Mouse (Mus musculus): Measurements from ENCODE around the gene Slamf9. TPM values are rescaled to one million over a fixed set of nuclear protein-coding genes. Genes with fewer than 3 reads are reported as not detected.

Slamf9 gene
- polyA plus RNA-seq, 1 experiment from 2014 or later: 0.32 TPM

- 89% methylated on average over 10 of the region's 10 CpGs for WGBS
- Histone ChIP-seq H3K27me3 (ENCODE audit: insufficient read depth, low read length) (no peaks in the 10 kb centered on the region), H3K4me3 (ENCODE audit: low read depth, low read length) (no peak overlapping the region), H3K9ac (no peak overlapping the region), H3K4me2 (no peak overlapping the region), H3K36me3 (ENCODE audit: insufficient read depth) (no peaks in the 10 kb centered on the region), H3K9me3 (ENCODE audit: low read depth, low read length) (no peaks in the 10 kb centered on the region), H3K27ac (ENCODE audit: low read depth) (no peak overlapping the region), H3K4me1 (ENCODE audit: insufficient read depth) (peaks cover 29% of the 10 kb centered on the region)
- DNase-seq: no peak
- no peak for TF ChIP-seq CTCF (IDR thresholded peaks at IDR 0.05; ENCODE audit: low read depth)
- no peak for ATAC-seq (ENCODE audit: insufficient read depth)
Observed at GRCm38 (mm10) chr1:172527431-172527830, 52.3 kb downstream of the Slamf9 start.

Other genes starting within 250 kb of the Slamf9 start
- not detected in 2 replicates for gene Atp1a4, start 216.9 kb upstream of the Slamf9 start, polyA plus RNA-seq (2014; fragmentation: Nextera tagmentation; extraction: Ambion mirVana)
- 38.6 and 47.8 TPM in 2 replicates for gene Igsf8, start 213.7 kb upstream of the Slamf9 start, polyA plus RNA-seq (2014; fragmentation: Nextera tagmentation; extraction: Ambion mirVana)
- 1.3 and 1.4 TPM in 2 replicates for gene Atp1a2, start 177.3 kb upstream of the Slamf9 start, polyA plus RNA-seq (2014; fragmentation: Nextera tagmentation; extraction: Ambion mirVana)
- 0.04 TPM in 1 of 2 replicates, not detected in the other for gene Kcnj9, start 146.0 kb upstream of the Slamf9 start, polyA plus RNA-seq (2014; fragmentation: Nextera tagmentation; extraction: Ambion mirVana)
- 0.18 and 0.24 TPM in 2 replicates for gene Kcnj10, start 134.1 kb upstream of the Slamf9 start, polyA plus RNA-seq (2014; fragmentation: Nextera tagmentation; extraction: Ambion mirVana)
- gene Pigm, start 98.8 kb upstream of the Slamf9 start, polyA plus RNA-seq (2014; fragmentation: Nextera tagmentation; extraction: Ambion mirVana): 9.0 and 9.9 TPM in 2 replicates
- gene Igsf9, start 6.4 kb downstream of the Slamf9 start, polyA plus RNA-seq (2014; fragmentation: Nextera tagmentation; extraction: Ambion mirVana): 23.5 and 26.0 TPM in 2 replicates
- gene Tagln2, start 24.7 kb downstream of the Slamf9 start, polyA plus RNA-seq (2014; fragmentation: Nextera tagmentation; extraction: Ambion mirVana): 395 and 407 TPM in 2 replicates
- 4.2 and 5.1 TPM in 2 replicates for gene Cfap45, start 45.4 kb downstream of the Slamf9 start, polyA plus RNA-seq (2014; fragmentation: Nextera tagmentation; extraction: Ambion mirVana)
- 0.24 TPM in 1 of 2 replicates, not detected in the other for gene Vsig8, start 80.6 kb downstream of the Slamf9 start, polyA plus RNA-seq (2014; fragmentation: Nextera tagmentation; extraction: Ambion mirVana)
- not detected in 2 replicates for gene Slamf8, start 115.2 kb downstream of the Slamf9 start, polyA plus RNA-seq (2014; fragmentation: Nextera tagmentation; extraction: Ambion mirVana)
- not detected in 2 replicates for gene Fcrl6, start 127.2 kb downstream of the Slamf9 start, polyA plus RNA-seq (2014; fragmentation: Nextera tagmentation; extraction: Ambion mirVana)
- gene Dusp23, start 157.6 kb downstream of the Slamf9 start, polyA plus RNA-seq (2014; fragmentation: Nextera tagmentation; extraction: Ambion mirVana): 10.2 and 10.7 TPM in 2 replicates
- not detected in 2 replicates for gene Crp, start 222.7 kb downstream of the Slamf9 start, polyA plus RNA-seq (2014; fragmentation: Nextera tagmentation; extraction: Ambion mirVana)